ENCODE assay signal across 16 mouse cellular contexts in the genomic region with DNA sequence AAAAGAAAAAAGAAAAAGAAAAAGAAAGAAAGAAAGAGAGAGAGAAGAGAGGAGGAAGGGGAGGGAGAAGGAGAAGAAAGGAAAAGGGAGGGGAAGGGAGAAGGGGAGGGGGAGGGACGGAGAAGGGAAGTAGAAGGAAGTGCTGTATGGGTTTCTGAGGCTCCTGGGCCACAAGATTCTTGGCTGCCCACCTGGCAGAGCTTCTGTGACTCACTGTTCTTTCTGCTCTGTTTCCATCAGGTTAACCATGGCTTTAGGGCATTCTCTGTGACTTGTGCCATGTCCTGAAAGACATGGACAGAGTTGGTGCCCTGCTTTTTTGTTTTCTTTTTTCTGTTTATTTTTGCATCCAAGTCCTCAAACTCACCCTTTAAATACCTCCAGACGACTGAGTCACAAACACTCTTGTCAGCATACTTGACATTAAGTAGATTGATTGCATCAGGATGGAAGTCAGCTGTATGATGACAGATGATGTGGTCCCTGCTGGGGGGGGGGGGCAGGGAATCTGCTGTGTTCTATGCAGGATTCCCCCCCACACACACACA. TPM values are rescaled to one million over a fixed set of nuclear protein-coding genes. Genes with fewer than 3 reads are reported as not detected.
"Had no signal": no experiment of that assay in that cellular context is flagged by ENCODE, and none has a peak within 500 bp of the region (broad histone marks: within the 10 kb centered on the region; RNA-seq: fewer than 3 reads in every experiment).

No protein-coding gene starts in this region.

- H3K9me3 ChIP-seq: limb, embryonic 13.5 days; liver, embryonic 12.5 days; midbrain, embryonic 13.5 days; neural tube, embryonic 15.5 days had no signal

- H3K4me1 ChIP-seq: limb, embryonic 13.5 days; liver, embryonic 12.5 days; midbrain, embryonic 13.5 days; neural tube, embryonic 15.5 days had no signal

- H3K9ac ChIP-seq: limb, embryonic 13.5 days; liver, embryonic 12.5 days; lung, embryonic 14.5 days; midbrain, embryonic 13.5 days; neural tube, embryonic 15.5 days had no signal

- H3K27ac ChIP-seq: limb, embryonic 13.5 days; liver, embryonic 12.5 days; midbrain, embryonic 13.5 days; neural tube, embryonic 15.5 days had no signal

- H3K36me3 ChIP-seq: limb, embryonic 13.5 days; liver, embryonic 12.5 days; midbrain, embryonic 13.5 days; neural tube, embryonic 15.5 days had no signal

- H3K4me2 ChIP-seq: limb, embryonic 13.5 days; liver, embryonic 12.5 days; lung, embryonic 14.5 days; midbrain, embryonic 13.5 days; neural tube, embryonic 15.5 days had no signal

- H3K4me3 ChIP-seq: limb, embryonic 13.5 days; liver, embryonic 12.5 days; midbrain, embryonic 13.5 days; neural tube, embryonic 15.5 days had no signal

- ATAC-seq: liver, embryonic 12.5 days; midbrain, embryonic 13.5 days had no signal

- DNase-seq: kidney, adult 8-10 months; kidney, postnatal 25 days; layer of hippocampus, adult 9-11 months; left cerebral cortex, postnatal 4 days; lung, embryonic 14.5 days; right cerebral cortex, adult 18-20 months; right cerebral cortex, postnatal 25 days; thymus, postnatal 36 days had no signal

- H3K27me3 ChIP-seq: limb, embryonic 13.5 days; midbrain, embryonic 13.5 days; neural tube, embryonic 15.5 days had no signal

RNA-seq across cellular contexts. Expression of a gene that starts 43.0 kb away (rescaled TPM):
- polyA plus RNA-seq: kidney, embryonic 16.5 days; limb, embryonic 13.5 days; liver, embryonic 12.5 days; liver, embryonic 16.5 days; lung, embryonic 14.5 days; midbrain, embryonic 13.5 days; neural tube, embryonic 11.5 days; neural tube, embryonic 15.5 days; stomach, embryonic 16.5 days had no signal
